Mouse (Mus musculus) embryonic fibroblast, embryonic 13.5 days (primary cell): ENCODE results near the gene Rflna.

ENCODE experiments used
- CTCF ChIP-seq: IDR thresholded peaks from 2 replicates; pipeline ENCODE4 v1.5.1; 2011; ENCODE audit warnings: mild to moderate bottlenecking, control low read depth, low read length, moderate library complexity, borderline replicate concordance; ENCODE audit not compliant: insufficient read depth
- POLR2A ChIP-seq: IDR thresholded peaks from 2 replicates; pipeline ENCODE4 v1.6.1; 2011; ENCODE audit warnings: low read depth, mild to moderate bottlenecking, control low read depth, low read length, moderate library complexity

GRCm38 (mm10) chr5:125055901-125056300, 52.9 kb downstream of the Rflna start:
- no peak for TF ChIP-seq CTCF
- TF ChIP-seq POLR2A, result no peak
